Mouse (Mus musculus) cerebellum, postnatal 4 days (tissue): ENCODE measurements at regions not wholly inside any gene's neighbourhood (a gene's known extent, or its start where the extent isn't known, plus 50 kb on each side); places are given as distances from the start of the nearest gene placed in this dataset.
"Not testable (repeated sequence)": the region's sequence is repeated elsewhere in the genome, so short reads cannot be mapped to it uniquely, and the experiment has no call there.

Source experiments
- DNase-seq, 2 experiments: peaks; one replicate each; pipeline ENCODE4 v3.0.0; 2022; ENCODE audit warnings: low spot score in 2 of 2, mixed read lengths in 1 of 2

DNA sequence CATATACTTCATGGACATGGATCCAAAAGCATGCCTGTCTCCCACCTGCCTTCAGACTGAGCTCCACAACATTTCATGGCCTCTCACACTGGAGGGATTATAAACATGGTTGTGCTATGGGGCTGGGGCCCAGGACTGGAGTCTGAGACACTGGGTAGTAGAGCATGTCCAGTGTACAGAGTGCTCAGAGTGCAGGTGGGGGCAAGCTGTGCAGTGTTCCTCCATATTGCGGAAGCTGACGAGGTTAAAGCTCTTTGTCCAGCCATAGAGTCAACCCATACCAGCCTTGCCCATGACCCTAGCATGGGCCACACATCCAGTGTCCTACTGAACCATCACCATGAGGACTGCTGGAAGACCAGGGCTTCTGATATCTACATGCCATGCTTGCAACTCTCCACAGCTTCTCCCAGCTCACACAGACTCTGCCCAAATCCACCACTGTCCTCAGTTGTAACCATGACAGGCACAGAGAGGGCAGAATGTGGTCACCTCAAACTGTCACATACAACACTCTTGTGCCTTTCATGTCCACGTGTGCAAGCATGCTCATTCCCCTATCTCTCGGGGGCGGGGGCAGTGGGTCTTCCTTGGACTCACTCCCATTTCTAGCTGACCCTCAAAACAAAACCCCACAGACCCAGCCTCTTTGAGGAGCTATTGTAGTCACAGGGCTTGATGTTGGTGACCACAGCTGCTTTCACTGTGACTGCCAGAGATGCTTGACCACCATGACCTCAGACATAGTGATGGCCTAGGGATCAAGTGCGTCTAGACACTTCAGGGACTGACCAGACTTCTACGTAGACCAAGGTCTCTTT is 55.9 kb downstream of the Tmem121 start:
- no peak for DNase-seq

DNA sequence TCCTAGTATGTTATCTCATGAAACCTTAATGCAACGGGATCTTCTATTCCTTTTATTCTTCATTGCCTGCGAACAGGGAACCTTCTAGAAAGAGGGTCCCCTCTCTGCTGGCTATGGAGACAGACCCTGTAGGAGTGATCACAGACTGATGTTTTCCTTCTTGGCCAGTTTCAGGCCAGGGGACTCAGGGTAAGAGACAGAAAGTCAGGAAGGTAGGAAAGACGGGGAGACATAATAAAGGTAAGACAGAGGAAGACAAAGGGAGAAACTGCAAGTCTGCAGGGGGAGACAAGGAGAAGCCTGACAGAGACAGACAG is 56.4 kb downstream of the Tmem121 start:
- DNase-seq = no peak

DNA sequence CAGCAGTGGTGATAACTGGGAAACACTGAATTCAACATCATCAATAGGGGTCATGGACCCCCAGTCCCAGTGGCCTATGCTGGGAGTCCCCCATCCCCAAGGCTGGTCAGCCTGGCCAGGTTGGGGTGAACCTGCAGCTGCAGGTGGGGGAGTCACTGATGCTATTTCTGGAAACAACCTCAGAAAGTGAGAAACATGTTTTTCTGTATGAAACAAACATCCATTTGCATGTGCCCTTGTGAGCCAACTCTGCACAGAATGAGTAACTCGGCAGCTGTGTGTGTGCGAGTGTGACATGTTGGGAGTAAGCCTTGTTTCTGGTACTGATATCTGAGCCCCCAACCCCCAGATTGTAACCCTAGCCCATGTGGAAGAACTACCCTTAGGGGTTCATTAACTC is 59.0 kb downstream of the Tmem121 start:
- DNase-seq = no peak

DNA sequence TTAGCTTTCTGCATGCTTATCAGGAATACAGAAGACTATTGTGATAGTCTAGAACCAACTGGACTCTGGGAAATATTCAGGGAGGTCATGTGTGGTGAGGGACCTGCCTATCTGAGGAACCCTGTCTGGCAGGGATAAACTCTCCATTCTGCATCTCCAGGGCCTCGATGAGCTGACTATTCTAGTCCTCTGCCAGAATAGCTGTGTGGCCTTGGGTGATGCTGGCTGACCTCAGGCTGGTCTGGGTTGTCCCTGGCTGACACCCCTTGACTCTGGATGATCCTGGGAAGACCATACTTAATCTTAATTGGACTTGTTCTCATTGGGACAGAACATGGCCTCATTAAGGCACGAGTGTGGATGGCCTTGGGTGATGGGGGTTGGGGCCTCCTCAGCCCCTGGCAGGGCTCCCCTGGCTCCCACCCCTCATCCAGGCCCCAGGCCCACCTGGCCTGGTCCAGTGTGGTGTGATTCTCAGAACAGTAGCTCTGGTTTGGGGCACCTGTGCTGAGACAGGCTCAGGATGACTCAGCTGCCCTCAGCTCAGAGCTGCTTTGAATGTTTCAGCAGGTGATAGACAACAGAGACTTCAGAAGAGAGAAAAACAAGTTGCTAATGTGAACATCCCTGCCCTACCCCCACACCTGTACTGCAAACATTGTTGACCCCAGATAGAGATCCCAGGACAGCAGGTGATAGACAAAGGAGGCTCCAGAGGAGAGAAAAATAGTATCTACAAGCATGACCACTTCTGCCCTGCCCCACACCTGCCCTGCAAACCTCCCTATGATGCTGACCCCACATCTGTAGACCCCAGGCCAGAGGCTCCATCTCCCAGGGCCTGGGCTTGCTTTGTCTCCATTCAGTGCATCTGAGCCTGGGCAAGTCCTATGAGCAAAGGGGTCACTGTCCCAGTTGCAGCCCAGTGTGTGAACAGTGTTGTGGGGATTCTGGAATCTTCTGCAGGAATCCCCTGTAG is 68.0 kb downstream of the Tmem121 start:
- DNase-seq = not testable (repeated sequence)

DNA sequence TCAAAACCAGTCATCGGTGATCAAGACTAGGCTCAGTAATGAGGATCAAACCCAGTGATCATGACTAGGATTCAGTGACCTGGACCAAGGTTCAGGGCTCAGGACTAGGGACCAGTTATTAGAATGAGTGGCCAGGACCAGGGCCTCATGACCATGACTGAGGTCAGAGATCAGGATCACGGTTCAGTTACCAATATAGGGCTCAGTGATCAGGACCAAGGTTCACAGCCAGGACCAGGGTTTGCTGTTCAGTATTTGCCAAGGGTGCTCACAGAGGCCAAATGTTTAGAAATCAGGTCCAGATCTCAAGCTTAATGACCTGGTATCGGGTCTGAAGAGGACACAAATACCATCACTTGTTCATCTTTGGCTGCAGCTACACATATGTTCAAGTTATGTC is 69.6 kb downstream of the Tmem121 start:
- no peak for DNase-seq

DNA sequence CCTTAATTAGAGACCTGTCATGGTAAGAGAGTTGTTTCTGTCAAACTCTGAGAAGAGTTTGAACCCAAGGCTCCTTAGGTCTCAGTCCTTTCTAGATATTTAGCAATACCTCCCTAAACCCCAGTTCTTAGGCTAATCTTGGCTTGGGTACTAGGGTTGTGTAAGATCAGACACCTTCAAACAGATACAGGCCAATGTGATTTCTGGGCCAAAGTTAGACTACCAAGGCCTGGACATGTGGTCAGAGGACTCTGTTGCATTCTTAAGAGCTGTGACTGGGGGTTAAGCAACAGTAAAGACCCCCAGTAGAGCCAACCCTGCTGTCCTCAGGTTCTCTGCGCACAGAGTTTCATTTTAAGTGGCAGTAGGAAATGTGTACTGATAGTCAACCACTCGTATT is 70.9 kb downstream of the Tmem121 start:
- DNase-seq = no peak

DNA sequence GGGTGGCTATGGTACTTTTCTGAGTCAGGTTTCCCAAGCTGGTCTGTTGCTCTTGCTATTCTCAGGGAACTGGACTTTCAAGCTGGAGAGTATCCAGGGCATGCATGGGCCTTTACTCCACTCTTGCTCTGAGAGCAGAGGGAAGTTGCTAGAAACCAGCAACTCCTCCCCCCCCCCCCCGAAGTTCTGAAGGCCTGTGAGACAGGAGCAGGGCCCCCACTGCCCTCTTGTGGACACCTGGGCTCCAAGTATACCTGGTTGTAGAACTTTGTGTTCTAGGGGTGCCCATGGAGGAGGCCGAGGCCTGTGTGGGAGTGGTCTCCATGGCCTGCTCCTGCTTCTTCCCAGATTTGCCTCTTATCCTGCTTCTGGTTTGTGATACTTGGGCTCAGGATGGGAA is 71.5 kb downstream of the Tmem121 start:
- no peak for DNase-seq

DNA sequence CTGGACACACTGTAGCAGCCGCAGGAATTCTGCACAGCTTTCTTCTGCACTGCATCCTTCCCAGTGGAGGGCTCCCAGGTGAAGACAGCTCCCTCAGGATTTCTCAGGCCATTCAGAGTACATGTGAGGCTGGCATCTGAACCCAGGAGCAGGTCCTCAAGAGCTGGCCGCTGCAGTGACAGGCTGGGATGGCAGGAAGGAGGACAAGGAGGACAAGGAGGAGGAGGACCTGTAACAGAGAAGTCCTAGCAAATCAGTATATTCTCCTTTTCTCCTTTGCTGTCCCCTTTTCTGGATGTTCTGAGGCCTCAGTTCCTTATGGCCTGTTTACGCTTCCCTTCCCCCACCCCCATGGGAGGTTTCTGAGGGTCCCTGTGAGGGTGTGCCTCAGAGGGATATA is 73.7 kb downstream of the Tmem121 start:
- no peak for DNase-seq

DNA sequence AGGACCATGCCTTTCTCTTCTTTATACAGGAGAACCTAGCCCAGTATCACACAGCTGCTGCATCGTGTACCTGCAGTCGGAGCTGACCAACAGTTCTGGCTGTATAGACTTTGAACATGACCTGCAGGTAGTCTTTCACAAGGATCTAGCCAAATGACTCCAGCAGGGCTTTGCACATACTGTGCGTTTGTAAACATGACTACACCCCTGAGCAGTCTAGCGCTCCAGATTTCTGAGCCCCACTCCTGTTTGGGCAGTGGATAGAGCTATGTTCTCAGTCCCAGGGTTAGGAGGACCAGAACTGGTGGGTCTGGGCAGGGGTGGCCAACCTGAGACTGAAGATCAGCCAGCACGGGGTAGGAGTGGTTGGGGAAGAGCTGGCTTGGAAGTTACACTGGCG is 74.6 kb downstream of the Tmem121 start:
- DNase-seq = no peak

DNA sequence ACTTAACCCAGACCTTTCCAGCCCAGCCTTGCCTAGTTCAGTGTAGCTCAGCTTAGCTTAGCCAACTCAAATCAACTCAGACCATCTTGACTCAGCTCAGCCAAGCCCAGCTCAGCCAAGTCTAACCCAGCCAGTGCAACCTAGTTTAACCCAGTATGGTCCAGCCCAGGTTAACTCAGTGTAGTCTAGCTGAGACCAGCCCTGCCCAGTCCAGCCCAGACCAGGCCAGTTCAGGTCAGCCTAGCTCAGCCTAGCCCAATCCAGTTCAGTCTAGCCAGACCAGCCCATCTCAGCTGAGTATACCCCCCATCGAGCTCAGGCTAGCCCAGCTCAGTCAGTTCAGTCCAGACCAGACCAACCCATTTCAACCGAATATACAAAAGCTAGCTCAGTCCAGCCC is 90.2 kb downstream of the Tmem121 start:
- no peak for DNase-seq

DNA sequence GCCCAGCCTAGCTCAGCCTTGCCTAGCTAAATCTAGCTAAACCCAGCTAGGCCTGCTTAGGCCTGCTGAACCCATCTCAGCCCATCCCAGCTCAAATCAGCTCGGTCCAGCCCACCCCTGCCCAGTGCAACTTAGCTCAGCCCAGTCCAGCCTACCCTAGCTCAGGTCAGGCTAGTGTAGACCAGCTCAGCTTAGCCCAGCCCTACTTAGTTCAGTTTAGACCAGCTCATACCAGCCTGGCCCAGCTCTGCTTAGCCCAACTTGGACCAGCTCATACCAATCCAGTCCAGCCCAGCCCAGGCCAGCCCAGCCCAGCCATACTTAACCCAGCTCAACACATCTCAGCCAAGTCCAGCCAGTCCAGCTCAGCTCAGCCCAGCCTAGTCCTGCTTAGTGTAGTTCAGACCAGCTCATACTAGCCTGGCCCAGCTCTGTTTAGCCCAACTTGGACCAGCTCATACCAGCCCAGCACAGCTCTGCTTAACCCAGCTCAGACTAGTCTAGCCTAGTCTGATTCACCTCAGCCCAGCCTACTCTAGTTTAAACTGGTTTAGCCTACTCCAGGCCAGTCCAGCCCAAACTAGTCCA is 90.7 kb downstream of the Tmem121 start:
- no peak for DNase-seq

DNA sequence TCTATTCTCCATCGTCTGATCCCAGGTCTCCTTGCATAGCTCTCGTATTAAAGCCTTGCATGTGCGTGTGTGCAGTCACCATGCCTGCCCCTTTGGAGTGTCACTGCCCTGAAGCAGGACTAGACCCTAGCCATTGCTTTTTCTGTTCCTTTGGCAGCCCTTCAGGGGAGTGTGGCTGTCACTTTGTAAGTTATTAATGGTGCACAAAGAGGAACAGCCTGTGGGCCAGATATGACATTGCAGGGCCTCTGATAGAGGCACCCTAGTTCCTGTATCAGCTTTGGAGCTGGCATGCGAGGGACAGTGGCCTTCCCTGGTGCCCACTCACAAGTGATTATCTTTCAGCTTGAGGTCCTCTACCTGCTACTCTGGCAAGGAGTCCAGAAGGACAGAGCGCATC is 92.0 kb downstream of the Tmem121 start:
- no peak for DNase-seq

DNA sequence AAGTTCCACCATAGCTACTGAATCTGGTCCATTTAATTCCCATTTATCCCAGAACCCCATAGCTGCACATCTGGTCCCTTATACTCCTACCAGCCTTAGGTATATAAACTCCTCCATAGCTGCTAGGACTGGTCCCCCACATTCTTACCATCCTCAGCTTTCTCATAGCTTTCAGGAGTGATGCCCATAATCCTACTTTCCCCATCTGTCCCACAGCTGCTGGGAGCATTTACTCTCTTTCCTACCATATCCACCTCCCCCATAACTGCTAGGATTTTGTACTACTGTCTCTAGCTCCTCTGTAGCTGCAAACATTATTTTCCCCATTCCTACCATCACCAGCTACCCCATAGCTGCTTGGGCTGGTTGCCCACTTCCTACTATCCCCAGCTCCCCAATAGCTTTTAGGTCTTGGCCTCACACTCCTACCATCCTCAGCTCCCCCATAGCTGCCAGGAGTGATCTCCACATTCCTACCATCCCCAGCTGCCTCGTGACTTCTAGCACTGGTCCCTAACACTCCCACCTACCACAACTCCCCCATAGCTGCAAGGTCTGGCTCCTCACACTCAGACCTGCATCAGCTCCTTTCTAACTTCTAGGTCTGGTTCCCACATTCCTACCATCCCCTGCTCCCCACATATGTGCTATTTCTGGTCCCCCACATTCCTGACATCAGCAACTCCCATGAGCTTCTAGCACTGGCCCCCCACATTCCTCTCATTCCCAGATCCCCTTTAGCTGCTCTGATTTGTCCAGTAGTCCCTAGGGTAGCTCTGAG is 106.5 kb downstream of the Tmem121 start:
- no peak for DNase-seq

DNA sequence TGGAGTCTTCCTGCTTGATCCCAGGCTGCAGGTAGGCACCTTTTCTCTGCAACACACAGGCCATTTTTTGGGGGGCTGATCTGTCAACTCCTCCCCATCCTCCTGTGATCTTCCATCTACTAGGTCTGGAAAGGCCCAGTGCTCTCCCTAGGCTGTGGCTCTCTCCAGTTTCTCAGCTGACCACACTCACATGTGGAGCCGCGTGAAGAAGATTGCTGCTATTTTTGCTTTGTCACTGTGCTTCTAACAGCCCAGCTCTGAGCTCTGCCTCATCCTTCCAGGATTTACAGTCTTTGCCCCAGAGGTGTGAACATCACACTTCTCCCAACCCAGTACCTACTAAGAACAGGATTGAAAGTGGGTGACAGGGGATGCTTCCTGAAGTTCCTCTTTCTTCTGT is 110.2 kb downstream of the Tmem121 start:
- no peak for DNase-seq

DNA sequence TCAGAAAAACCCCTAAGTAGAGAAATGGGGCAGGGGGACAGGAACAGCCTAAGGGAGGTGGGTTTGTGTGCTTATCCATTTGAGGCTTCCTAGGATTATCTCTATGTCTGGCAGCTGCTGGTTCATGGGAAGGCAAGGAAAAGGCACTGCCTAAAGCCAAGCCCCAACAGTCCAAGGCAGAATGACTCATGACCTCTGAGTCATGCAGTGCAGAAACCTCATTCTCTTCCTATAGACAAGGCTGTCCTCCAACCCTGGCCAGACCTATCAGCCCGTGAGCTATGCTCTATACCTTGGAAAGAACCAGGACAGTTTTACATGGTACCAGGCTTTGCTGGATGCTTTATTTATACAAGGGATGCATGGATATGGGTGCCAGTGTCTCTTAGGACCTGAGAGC is 120.2 kb downstream of the Tmem121 start:
- no peak for DNase-seq

DNA sequence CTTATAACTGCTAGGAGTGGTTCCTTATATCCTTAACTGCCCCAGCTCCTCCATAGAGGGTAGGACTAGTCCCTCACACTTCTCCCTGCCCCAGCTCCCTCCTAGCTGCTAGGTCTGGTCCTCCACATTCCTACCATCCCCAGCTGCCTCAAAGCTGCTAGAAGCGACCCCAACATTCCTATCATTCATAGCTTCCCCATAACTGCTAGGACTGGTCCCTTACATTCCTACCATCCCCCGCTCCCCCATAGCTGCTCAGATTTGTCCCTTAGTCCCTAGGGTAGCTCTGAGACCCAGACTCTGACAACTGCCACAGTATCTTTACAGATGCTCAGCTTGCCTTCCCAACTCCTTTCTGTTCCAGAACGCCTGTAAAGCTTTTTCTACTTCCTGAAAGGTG is 127.6 kb downstream of the Tmem121 start:
- no peak for DNase-seq

DNA sequence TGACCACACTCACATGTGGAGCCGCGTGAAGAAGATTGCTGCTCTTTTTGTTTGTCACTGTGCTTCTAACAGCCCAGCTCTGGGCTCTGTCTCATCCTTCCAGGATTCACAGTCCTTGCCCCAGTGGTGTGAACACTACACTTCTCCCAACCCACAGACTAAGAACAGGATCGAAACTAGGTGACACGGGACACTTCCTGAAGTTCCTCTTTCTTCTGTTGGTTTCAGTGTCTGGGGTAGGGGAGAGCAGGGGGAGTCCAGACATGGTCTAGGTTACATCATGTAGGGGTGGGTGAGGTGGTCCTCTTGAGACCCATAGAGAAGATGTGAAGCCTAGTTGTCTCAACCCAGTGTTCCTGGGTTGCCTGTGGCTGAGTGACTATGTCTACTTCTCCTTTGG is 128.9 kb downstream of the Tmem121 start:
- DNase-seq = no peak

DNA sequence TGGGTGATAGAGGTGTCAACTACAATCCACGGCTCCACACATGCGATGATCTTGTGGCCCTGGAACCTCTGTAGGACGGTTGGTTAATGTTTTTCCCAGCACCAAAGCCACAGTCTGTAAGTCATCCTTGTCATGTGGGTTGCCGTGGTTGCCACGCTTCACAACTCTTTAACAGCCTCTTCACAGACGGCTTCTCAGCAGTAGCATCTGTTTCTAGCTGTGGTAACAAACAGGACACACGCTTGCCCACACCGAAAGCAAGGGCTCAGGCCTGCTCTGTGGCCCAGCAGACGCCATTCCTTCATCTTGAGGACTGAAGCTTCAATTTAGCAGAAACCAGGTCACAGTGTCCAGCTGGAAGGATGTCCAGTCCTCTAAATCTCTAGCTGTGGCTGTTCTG is 135.4 kb downstream of the Tmem121 start:
- no peak for DNase-seq

DNA sequence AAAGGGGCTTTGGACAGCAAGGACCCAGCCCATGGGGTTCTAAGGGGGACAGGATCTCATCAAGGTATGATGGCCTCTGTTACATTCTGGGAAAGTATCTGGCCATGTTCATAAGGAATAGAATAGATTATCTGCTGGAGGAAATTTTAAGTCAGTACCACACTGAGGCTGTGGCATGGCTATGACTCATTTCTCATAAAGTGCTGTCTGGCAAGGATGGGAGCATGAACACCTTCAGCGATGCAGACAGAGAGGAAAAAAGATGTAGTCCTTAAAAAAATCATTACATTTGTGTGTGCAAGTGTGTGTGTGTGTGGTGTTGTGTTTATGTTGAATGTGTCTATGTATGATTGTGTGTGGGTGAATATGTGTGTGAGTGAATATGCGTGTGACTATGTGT is 136.4 kb downstream of the Tmem121 start:
- no peak for DNase-seq

DNA sequence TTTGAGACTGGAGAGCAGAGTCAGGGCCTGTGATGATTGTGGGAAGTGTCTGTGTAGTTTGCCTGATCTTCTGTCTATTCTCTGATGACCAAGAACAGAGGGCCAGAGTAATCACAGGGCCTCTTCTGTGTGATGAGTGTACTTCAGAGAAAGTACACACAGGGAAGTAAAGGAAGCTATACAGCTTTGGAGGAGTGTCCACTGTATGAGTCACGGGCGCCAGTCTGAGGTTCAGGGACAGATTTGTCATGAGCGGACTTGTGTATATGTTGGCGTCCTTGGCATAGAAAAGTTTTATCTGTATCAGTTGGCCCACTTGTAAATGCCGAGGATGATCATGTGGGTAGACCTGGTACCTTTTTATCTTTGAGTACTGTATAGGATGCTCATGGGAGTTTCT is 142.1 kb downstream of the Tmem121 start:
- no peak for DNase-seq

DNA sequence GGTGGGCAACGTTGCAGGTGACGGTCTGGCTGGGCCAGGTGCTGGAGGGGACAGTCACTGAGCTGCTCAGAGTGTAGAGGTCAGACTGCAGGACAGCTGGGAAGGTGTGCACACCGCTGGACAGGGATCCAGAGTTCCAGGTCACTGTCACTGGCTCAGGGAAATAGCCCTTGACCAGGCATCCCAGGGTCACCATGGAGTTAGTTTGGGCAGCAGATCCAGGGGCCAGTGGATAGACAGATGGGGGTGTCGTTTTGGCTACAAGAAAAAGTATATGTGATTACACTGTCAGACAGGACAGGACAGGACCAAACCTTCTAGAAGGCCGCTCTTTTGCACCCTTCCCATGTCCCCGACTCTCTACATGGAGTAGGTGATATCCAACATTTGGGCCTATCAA is 144.5 kb downstream of the Tmem121 start:
- DNase-seq = no peak

DNA sequence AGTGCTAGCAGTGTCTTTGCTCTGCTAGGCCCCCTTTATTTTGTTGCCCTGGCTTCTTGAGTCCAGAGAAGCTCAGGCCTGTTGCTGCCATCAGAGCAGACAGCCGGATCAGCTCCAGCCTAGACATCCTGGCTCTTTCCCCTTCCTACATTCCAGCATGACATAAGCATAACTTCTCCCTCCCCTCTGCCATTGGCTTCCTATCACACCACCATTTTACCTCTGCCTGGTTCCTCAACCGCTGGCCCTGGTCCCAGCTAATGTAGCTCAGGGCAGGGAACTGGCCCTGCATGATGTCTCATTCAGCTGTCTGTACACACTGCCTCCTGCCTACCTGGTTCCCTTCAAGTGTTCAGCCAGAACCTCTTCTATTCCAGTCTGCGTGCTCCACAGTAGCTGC is 146.5 kb downstream of the Tmem121 start:
- DNase-seq = no peak
